Mouse (Mus musculus) gastrocnemius, postnatal 36 days (tissue): ENCODE results near the gene Asb16. TPM values are rescaled to one million over a fixed set of nuclear protein-coding genes. Genes with fewer than 3 reads are reported as not detected.

Source experiments
- DNase-seq, 2 experiments: peaks; one replicate each; pipeline ENCODE4 v3.0.0; 2022
- intact Hi-C: fragments of 180-260 bp; cut with DNase I; formaldehyde crosslinking; loops from one replicate; pipeline ENCODE4 v1.15.1; 2025
- total RNA-seq, 2 experiments: library from RNA; stranded (reverse); gene quantifications; 2 replicates each; pipeline ENCODE4 v1.2.3; 2021

Asb16 gene
- total RNA-seq, 2 experiments from 2014 or later: 76.7 to 88.7 TPM

DNA sequence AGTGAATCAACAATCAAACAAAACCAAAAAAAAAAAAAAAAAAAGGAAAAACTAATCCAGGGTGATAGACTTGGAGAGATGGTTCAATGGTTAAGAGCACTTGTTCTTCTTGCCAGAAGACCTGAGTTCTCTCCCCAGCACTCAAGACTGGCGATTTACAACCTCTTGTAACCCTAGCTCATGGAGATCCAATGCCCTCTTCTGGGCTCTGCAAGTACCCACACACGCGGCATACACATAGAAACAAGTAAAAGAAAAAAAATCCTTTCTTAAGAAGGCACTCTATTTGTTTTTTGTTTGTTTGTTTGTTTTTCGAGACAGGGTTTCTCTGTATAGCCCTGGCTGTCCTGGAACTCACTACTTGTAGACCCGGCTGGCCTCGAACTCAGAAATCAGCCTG is 15.4 kb downstream of the Asb16 start:
- no peak for DNase-seq
- intact Hi-C loops: no loop called here

DNA sequence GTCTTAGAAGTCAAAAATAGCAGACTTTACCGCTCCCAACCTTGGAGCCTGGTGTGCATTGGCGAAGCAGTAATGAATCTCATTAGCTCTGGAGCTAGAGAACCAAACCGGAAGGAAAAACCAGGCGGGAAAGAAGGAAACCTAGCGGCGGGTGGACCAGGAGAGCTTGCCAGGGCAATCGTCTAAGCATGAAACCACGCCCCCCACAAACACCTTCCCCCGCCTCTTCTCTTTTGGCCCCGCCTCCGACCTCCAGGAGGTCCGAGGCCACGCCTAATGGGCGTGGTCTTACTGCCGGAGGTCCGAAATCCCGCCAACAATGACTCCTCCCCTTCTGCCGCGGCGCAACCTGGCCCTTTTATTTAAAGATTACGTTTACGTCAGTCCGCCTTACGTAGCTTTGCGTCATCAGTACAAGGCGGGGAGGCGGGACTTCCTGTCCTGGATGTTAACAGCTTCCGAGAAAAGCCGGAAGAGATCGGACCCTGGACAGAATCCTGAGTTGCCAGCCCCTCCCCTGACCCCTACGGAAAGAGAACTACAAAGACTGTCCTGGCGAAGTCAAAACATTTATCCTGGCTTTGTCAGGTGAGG is 16.1 kb downstream of the Asb16 start, which contains the start of gene Tmub2:
TSS of gene Tmub2 (plus strand) at position 431 of the 594 bp plus-strand sequence.
- DNase-seq: peak; percentile 90
- intact Hi-C loops: no loop called here

DNA sequence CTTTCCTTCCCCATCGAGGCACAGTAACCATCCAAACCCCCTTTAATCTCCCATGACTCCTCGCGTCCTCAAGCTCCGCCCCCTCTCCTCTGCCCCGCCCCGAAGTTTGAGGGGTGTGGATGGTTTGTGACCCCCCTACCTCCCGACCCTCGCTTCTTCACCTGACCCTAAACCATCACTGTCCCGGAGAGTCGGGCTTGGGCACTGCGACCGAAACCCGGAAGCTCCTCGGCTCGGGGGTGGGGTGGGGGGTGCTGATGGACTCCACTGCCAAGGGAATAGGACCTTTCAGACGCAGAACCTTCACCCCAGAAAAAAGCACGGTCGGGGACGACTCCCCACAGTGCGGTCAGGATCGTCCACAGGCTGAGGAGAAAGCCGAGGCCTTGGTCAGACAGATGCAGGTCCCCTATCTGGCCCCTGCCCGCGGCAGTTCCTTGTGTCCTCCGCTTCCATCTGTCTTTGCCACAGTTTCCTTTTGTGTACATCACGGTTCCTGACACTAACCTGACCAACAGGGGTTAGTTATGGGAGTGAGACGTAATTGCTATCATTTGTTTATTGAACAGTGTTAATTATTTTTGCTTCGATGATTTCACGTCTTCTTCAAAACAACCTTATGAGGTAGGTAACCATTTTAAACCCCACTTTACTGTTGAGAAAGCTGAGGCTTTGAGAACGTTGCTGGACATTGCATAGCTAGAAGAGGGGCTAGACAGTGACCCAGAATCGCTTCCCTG is 16.7 kb downstream of the Asb16 start:
- intact Hi-C loops: no loop called here

GRCm38 (mm10) chr11:102287485-102287884 is 18.9 kb downstream of the Asb16 start:
- intact Hi-C loops: no loop called here
- DNase-seq: no peak

More for the DNA sequence above, 16.7 kb downstream of the Asb16 start:
- peak in 1 of 2 experiments; percentile 47 for DNase-seq

- no peak for DNase-seq
- intact Hi-C loops: no loop called here
Observed at GRCm38 (mm10) chr11:102288027-102288804, 19.7 kb downstream of the Asb16 start.

- DNase-seq: no peak
- intact Hi-C loops: no loop called here
Observed at GRCm38 (mm10) chr11:102288913-102289312, 20.4 kb downstream of the Asb16 start.

- DNase-seq: no peak
Observed at GRCm38 (mm10) chr11:102289511-102290100, 21.1 kb downstream of the Asb16 start.

DNA sequence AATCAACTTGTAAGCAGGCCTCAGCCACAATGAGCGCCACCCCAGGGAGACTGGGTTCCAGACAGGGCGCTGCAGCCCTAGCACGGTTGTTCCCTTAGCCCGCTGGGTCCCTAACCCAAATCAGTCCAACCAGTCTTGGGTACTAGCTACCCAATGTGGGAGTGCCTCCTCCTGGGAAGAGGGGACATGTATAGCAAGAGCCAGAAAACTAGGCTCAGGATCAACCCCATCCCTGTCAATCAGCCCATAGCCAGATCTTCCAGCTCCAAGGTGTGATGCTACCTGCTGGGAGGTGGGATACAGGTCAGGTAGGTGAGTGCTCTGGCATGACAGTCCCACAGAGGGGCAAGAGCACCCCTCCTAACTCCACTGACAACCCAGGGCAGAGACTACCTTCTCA is 21.6 kb downstream of the Asb16 start:
- intact Hi-C loops: no loop called here
- DNase-seq: no peak

More at GRCm38 (mm10) chr11:102289511-102290100, 21.1 kb downstream of the Asb16 start:
- intact Hi-C loops: no loop called here

GRCm38 (mm10) chr11:102291051-102291535 is 22.6 kb downstream of the Asb16 start:
- no peak for DNase-seq
- intact Hi-C loops: no loop called here

DNA sequence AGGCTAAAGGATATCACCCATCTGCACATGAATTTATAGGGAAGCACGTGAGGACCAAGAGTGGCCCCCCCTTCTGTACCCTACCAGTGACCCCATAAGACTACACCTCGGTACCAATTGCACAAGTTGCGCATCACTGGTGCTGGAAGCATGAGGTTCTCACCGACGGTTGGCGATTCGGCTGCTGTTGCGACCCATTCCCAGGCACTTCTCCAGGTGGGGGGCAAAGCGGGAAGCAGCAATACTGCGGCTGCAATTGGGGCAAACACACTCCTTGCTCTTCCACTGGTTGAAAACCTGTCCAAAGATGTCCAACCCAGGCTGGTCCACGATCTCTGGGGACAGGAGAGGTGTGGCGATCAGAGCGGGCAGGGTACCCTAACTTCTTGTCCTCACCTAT is 25.4 kb downstream of the Asb16 start:
- DNase-seq: no peak
- intact Hi-C loops: no loop called here

GRCm38 (mm10) chr11:102294416-102294815 is 25.9 kb downstream of the Asb16 start:
- intact Hi-C loops: no loop called here
- DNase-seq: no peak

DNA sequence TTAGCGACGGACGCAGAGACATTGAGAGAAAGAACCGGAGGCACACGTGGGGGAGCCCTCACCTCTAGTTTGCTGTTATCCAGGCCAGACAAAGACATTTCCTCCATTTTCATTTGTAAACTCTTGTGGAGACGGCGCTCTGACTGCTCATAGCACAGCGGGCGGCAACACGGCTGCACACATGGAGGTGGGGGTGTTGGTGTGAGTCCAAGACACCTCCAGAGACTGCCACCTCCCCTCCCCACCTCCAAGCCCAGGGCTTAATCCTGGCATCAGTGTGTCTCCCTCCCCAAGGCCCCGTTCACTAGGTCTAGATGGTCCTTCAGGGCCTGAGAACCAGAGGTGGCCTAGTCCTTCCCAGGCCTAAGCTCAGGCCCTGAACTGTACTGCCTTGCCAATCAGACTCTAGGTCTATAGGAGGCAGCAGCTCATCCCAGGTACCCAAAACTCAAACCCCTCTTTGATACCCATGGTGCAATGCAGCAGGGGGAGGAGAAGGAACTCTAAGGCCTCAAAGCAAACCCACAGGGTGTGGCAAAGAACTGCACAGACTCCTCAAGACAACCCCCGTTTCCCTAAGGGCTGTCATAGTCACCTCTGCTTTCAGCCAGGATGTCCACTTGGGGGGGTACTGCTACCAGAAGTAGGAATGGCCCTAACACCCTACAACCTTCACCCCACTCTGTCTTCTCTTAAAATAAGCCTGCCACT is 26.5 kb downstream of the Asb16 start:
- no peak for DNase-seq
- intact Hi-C loops: no loop called here

GRCm38 (mm10) chr11:102295598-102296471 is 27.3 kb downstream of the Asb16 start:
- peak in 1 of 2 experiments; percentile 50 for DNase-seq
- intact Hi-C loops: no loop called here

- intact Hi-C loops: no loop called here
- DNase-seq: peak; percentile 93 to 99
Observed at GRCm38 (mm10) chr11:102296491-102297472, 28.2 kb downstream of the Asb16 start, which contains the start of gene Atxn7l3. TSS of gene Atxn7l3 (minus strand) at chr11:102296631.

- DNase-seq: no peak
- intact Hi-C loops: no loop called here
Observed at GRCm38 (mm10) chr11:102297577-102298556, 29.3 kb downstream of the Asb16 start.

DNA sequence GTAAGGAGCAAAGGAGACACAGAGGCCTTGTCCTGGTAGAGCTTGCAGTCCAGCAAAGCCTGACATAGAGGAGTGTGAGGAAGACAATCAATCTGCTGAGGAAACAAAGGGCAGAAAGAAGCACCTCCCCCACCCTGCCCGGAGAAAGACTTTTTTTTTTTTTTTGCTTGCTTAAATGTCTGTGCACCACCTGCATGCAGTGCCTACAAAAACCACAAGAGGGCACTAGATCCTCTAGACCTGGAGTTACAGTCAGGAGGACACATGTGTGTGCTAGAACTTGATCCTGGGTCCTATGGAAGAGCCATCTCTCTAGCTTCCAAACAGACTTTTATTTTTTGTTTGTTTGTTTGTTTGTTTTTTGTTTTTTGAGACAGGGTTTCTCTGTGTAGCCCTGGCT is 31.3 kb downstream of the Asb16 start:
- intact Hi-C loops: no loop called here
- DNase-seq: no peak

GRCm38 (mm10) chr11:102304141-102304540 is 35.6 kb downstream of the Asb16 start:
- DNase-seq: no peak
- intact Hi-C loops: no loop called here
